Mouse (Mus musculus): ENCODE results near the gene Crocc2. TPM values are rescaled to one million over a fixed set of nuclear protein-coding genes. Genes with fewer than 3 reads are reported as not detected.
A peak's percentile ranks its signal among the peaks of the same experiment; 100 is the strongest.

Crocc2 gene
- polyA plus RNA-seq, 1 experiment from 2014 or later = 0.30 TPM

DNA sequence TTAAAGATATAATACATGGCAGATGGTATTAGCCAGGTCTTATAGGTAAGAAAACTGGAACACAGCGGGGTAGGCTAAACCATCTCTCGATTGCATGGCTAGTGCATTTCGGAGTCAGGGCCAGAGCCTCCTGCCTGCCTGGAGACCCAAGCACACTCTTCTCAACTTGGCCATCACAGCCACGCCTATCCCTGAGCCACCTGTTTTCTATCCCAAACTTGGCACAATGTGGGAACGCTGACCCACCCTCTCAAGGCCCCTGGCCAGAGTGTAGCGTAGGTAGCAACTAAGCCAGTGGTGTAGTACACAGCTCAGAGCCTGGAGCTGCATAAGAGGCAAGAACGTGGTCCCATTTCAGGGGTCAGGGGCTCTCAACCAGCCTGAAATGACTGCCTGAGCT lies 87.2 kb downstream of the Crocc2 start:
- no peak for TF ChIP-seq CTCF (IDR thresholded peaks at IDR 0.05)
- ATAC-seq = no peak
- CTCF ChIA-PET = no interaction called here

DNA sequence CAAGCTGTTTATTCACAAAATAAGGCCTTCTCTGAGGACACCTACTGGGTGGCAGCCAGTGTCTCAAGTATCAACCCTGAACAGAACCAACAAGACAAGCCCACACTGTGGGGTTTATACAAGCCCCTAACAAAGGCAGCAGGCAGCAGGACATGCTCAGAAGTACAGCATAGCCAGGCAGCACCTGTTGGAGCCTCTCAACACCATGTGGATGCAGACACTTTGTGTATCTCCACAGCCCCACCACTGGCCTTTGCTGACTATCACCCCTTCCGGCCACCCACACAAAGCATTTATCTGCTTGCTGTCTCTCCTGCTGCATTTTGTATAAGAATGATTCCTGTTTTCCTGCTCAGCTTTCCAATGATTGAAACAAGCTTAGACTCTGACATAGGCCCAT lies 89.0 kb downstream of the Crocc2 start:
- no peaks in the 10 kb centered on the region for H3K27me3 ChIP-seq
- TF ChIP-seq CTCF (IDR thresholded peaks at IDR 0.05) = no peak
- POLR2A ChIA-PET = no interaction called here
- ATAC-seq (no peak), DNase-seq (ENCODE audit: low read depth, low spot score) (no peak)
- in situ Hi-C loops (cut with MboI; ENCODE audit: low pct_unique_long_range_greater_than_20kb) = no loop called here
- CTCF ChIA-PET = interaction anchor here (1.0 kb wide), 1 partner anchor 20 kb away, joined by 3 read pairs; no protein-coding TSS in a partner anchor

More for the DNA sequence above, 87.2 kb downstream of the Crocc2 start:
- H3K27me3 ChIP-seq = no peaks in the 10 kb centered on the region
- in situ Hi-C loops (cut with MboI; ENCODE audit: low pct_unique_long_range_greater_than_20kb) = no loop called here
- no peak for DNase-seq (ENCODE audit: low read depth, low spot score)
- POLR2A ChIA-PET = no interaction called here

DNA sequence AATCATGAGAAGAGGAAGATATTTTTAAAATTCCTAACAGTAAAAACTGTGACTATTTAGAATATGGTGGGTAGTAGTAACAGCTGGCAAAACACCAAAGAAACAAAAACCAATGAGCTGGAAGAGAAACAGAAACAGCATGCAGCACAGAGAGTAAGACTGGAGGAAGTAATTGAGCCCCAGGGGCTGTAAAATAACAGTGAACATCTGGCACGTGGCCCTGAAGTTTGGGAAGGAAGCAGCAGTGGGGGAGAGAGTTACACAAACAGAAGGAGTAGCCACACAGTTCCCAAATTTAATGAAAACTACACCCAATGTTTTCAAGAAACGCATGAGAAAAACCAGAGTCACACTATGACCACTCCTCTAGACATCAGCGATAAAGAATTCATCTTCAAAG lies 98.7 kb downstream of the Crocc2 start:
- in situ Hi-C loops (cut with MboI; ENCODE audit: low pct_unique_long_range_greater_than_20kb) = no loop called here
- H3K27me3 ChIP-seq = no peaks in the 10 kb centered on the region
- ATAC-seq (no peak), DNase-seq (ENCODE audit: low read depth, low spot score) (no peak)
- ChIA-PET POLR2A (no interaction called here), CTCF (no interaction called here)
- no peak for TF ChIP-seq CTCF (IDR thresholded peaks at IDR 0.05)

DNA sequence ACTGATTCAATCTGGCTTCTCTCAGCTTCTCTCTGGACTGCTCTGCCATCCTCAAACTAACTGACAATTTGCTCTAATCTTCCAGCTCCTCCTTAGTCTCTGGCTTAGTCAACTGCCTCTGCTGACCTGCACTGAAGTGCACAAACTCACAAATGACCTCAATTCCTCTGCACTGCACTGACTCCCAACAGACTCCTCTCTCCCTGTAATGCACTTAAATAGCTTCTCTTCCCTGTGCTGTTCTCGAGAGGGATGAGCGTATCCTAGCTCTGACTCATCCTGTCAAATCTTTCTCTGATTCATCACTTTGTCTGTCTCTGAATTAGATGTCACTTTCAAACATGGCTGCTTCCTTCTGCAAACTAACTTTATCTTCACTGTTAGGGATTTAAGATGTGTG lies 99.7 kb downstream of the Crocc2 start:
- POLR2A ChIA-PET = interaction anchor here (0.6 kb wide), 1 partner anchor 61 kb away, joined by 3 read pairs; no protein-coding TSS in a partner anchor
- DNase-seq (ENCODE audit: low read depth, low spot score) (no peak), ATAC-seq (no peak)
- in situ Hi-C loops (cut with MboI; ENCODE audit: low pct_unique_long_range_greater_than_20kb) = no loop called here
- TF ChIP-seq CTCF (IDR thresholded peaks at IDR 0.05) = no peak
- CTCF ChIA-PET = no interaction called here
- H3K27me3 ChIP-seq = no peaks in the 10 kb centered on the region

DNA sequence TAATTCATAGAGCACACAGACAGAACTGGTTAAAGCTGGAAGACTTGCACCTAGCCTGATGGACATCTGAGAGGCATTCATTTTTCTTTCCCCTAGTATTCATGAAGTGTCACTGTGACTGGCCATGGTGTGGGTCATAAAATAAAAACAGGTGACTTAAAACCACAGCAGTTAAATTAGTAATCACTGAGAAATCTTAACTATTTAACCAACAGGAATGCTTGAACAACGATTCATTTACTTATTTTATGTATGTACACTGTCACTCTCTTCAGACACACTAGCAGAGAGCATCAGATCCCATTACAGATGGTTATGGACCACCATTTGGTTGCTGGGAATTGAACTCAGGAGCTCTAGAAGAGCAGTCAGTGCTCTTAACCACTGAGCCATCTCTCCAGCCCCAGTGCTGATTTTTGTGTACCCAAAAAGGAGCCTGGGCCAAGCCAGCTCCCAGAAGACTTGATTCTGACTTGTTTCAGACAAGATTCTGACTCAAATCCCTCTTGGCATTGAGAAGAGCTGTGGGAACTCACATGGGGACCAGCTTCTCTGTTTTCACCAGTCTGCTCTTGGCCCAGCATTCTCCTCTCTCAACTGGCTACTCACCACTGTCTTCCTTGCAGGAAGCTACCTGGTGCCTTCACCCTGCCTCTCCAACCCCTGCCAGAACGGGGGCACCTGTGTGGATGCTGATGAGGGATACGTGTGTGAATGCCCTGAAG lies 102.2 kb downstream of the Crocc2 start:
- ATAC-seq = peak; percentile 45
- in situ Hi-C loops (cut with MboI; ENCODE audit: low pct_unique_long_range_greater_than_20kb) = no loop called here
- ChIA-PET CTCF (interaction anchor here (1.0 kb wide), 1 partner anchor 97 kb away, joined by 3 read pairs; no protein-coding TSS in a partner anchor), POLR2A (interaction anchor here (1.4 kb wide), 1 partner anchor 31 kb away, joined by 4 read pairs; no protein-coding TSS in a partner anchor)
- no peaks in the 10 kb centered on the region for H3K27me3 ChIP-seq
- no peak for TF ChIP-seq CTCF (IDR thresholded peaks at IDR 0.05)
- DNase-seq (ENCODE audit: low read depth, low spot score) = no peak

DNA sequence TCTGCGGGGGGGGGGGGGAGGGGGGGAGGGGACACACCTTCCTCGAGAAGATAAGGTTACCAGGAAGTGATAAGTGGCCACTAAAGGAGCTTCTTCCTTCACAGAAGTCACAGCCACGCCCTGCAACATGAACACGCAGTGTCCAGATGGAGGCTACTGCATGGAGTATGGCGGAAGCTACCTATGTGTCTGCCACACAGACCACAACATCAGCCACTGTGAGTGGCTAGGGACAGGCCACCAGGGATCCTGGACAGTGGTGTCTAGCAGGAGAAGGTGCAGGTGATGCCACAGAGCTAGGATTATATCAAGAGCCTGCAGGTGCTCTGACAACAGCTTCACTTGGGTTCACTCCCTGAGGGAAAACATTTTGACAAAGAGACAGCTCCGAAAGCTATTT lies 103.2 kb downstream of the Crocc2 start:
- DNase-seq (ENCODE audit: low read depth, low spot score) (no peak), ATAC-seq (no peak)
- CTCF ChIA-PET = no interaction called here
- no peak for TF ChIP-seq CTCF (IDR thresholded peaks at IDR 0.05)
- POLR2A ChIA-PET = no interaction called here
- H3K27me3 ChIP-seq = no peaks in the 10 kb centered on the region
- in situ Hi-C loops (cut with MboI; ENCODE audit: low pct_unique_long_range_greater_than_20kb) = no loop called here

DNA sequence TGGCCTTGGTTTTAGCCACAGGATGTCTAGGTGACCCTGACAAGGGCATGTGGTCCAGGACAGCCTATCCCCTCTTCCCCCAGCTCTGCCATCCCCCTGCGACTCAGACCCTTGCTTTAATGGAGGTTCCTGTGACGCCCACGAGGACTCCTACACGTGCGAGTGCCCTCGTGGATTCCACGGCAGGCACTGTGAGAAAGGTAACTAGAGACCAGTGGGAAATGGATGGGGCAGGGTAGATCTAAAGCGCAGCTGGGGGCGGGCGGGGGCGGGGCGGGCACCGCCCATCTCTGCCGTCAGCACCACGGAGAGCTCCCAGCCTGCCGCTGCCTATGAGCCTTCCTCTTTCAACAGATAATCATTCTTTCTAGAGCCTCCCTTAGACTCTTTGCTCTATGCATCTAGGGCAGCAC lies 103.9 kb downstream of the Crocc2 start:
- DNase-seq (ENCODE audit: low read depth, low spot score) (no peak), ATAC-seq (no peak)
- H3K27me3 ChIP-seq = no peaks in the 10 kb centered on the region
- ChIA-PET CTCF (no interaction called here), POLR2A (interaction anchor here (0.9 kb wide), 1 partner anchor 28 kb away, joined by 6 read pairs; no protein-coding TSS in a partner anchor)
- in situ Hi-C loops (cut with MboI; ENCODE audit: low pct_unique_long_range_greater_than_20kb) = no loop called here
- no peak for TF ChIP-seq CTCF (IDR thresholded peaks at IDR 0.05)

DNA sequence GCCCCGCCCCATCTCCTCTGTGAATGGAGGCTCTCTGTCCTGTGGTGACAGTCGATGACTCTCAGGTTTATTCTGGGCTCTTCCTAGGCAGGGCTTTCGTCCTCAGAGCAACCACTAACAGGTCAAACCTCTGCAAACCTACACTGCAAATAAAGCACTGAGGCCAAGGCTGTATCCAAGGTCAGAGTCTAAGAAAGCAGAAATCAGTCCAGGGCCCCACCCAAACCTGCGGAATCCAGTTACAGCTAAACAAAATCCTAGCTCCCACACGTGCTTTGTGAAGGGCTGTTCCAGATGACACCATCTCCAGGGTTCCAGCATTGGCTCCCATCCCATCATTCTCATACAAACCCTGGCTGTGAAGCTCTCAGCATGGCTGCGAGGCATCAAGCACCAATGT lies 107.0 kb downstream of the Crocc2 start:
- DNase-seq (ENCODE audit: low read depth, low spot score) (no peak), ATAC-seq (no peak)
- ChIA-PET CTCF (no interaction called here), POLR2A (no interaction called here)
- TF ChIP-seq CTCF (IDR thresholded peaks at IDR 0.05) = no peak
- H3K27me3 ChIP-seq = no peaks in the 10 kb centered on the region
- in situ Hi-C loops (cut with MboI; ENCODE audit: low pct_unique_long_range_greater_than_20kb) = no loop called here

DNA sequence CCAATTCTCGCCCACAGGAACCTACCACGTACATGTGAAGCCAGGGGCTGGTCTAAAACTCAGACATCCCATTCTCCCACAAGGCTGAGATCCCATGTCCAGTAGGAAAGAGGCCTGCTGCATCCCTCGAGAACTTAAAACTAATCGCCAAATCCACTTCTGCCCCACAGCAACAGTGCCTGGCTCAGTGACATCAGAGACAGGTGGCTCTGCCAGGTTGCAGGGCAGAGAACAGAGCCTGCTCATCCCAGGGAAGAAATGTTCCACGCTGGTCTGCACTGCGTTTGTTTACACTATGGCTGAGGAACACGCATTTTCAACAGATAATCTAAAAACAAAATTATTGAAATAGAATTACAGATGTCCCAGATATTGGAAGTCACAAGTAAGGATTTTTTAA lies 108.5 kb downstream of the Crocc2 start:
- CTCF ChIA-PET = interaction anchor here (1.0 kb wide), 1 partner anchor 103 kb away, joined by 3 read pairs; no protein-coding TSS in a partner anchor
- in situ Hi-C loops (cut with MboI; ENCODE audit: low pct_unique_long_range_greater_than_20kb) = no loop called here
- DNase-seq (ENCODE audit: low read depth, low spot score) (no peak), ATAC-seq (no peak)
- no peaks in the 10 kb centered on the region for H3K27me3 ChIP-seq
- TF ChIP-seq CTCF (IDR thresholded peaks at IDR 0.05) = no peak
- POLR2A ChIA-PET = no interaction called here

Other genes starting within 250 kb of the Crocc2 start
- 37.7 TPM for gene Capn10, start 234.3 kb upstream of the Crocc2 start, polyA plus RNA-seq (2021)
- not detected for gene Gpr35, start 217.9 kb upstream of the Crocc2 start, polyA plus RNA-seq (2021)
- not detected for gene Aqp12, start 162.4 kb upstream of the Crocc2 start, polyA plus RNA-seq (2021)
- not detected for gene Kif1a, start 66.8 kb upstream of the Crocc2 start, polyA plus RNA-seq (2021)
- not detected for gene Agxt, start 33.5 kb upstream of the Crocc2 start, polyA plus RNA-seq (2021)
- gene 2310007B03Rik, start 7.8 kb upstream of the Crocc2 start, polyA plus RNA-seq (2021) = not detected
- gene Sned1, start 67.1 kb downstream of the Crocc2 start, polyA plus RNA-seq (2021) = 48.9 TPM
- gene Mterf4, start 137.2 kb downstream of the Crocc2 start, polyA plus RNA-seq (2021) = 34.8 TPM
- gene Ppp1r7, start 174.1 kb downstream of the Crocc2 start, polyA plus RNA-seq (2021) = 50.0 TPM
- gene Pask, start 174.8 kb downstream of the Crocc2 start, polyA plus RNA-seq (2021) = 12.0 TPM
- gene Ano7, start 205.2 kb downstream of the Crocc2 start, polyA plus RNA-seq (2021) = not detected